Mouse (Mus musculus): ENCODE results near the gene Prickle1. TPM values are rescaled to one million over a fixed set of nuclear protein-coding genes. Genes with fewer than 3 reads are reported as not detected.

Prickle1 gene
- total RNA-seq, 2 experiments from 2014 or later, result 75.8 to 77.5 TPM

DNA sequence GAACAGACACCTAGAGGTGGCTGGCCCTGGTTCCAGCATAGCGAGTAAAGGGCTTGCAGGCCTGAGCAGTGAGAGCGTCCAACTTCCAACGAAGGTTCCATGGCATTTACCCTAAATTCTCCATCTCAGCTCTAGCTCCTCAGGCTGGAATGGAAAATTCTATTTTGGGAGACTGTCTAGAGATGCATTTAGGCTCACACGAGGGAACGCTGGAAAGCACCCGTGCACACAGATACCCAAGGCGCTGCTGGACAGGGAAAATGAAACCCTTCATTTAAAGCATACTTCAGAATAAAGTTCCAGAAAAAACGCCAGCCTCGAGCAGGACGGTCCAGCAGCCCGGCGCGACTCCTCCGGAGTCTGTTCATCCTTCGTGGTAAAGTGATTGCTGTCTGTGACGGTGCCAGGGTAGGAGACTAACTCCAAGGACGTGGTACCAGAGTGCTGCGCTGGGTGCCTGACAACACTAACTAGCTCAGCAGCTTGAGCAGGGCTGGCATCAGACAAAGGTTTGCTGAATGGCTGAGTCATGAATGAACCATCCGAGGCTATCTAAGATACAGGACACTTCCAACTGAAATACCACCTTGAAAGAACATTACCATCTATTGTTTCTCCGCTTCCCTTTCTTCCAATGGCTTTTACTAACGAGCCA, 57.0 kb downstream of the Prickle1 start:
- DNase-seq, result no peak

DNA sequence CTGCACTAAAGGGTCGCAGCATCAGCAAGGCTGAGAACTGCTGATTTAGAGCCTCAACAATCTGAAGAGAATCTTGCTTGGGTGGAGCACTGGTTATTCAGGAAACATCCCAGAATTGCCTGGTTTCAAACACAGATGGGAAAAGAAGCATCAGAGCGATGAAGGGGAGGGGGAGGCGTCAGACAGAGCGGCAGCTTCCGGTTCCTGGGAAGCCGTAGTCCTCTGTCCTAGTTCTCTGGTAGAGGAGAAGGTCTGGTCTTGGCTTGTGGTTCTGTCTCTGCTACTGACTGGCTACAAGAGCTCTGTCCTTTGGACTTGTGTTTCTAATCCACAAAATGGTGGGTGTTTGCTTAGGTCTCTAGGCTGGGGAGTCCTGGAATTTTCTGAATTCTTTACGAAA, 57.9 kb downstream of the Prickle1 start:
- no peak for DNase-seq

DNA sequence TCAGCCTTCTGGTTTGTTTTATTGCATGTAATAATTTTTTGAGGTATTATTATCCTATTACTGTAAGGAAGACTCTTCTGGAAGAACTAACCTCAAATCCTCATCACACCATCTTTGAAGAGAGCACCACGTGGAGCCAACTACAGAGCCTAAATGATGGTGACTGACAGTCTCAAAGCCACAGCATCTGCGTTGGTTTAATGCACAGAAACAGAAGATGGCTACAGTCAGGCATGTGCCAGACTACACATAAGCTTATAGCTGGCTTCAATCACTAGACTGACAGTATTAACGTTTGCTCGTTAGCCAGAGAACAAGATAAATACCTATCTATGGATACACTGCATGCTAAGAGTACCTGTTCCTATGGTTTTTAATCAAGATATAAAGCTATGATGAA, 59.5 kb downstream of the Prickle1 start:
- no peak for DNase-seq

DNA sequence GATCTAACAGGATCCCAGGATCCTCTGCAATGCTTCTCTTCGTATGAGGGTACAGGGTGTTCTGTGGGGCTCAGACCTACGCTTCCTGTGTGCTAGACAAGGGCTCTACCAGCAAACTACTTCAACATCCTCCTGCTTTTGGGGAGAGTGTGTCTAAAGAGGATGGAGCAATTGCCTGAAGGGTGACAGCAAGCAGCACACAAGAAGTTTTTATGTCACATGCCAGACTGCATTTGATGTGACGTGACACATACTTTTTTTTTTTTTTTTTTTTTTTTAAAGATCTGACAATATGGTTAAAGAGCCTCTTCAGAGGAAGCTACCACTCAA, 65.0 kb downstream of the Prickle1 start:
- DNase-seq, result no peak

DNA sequence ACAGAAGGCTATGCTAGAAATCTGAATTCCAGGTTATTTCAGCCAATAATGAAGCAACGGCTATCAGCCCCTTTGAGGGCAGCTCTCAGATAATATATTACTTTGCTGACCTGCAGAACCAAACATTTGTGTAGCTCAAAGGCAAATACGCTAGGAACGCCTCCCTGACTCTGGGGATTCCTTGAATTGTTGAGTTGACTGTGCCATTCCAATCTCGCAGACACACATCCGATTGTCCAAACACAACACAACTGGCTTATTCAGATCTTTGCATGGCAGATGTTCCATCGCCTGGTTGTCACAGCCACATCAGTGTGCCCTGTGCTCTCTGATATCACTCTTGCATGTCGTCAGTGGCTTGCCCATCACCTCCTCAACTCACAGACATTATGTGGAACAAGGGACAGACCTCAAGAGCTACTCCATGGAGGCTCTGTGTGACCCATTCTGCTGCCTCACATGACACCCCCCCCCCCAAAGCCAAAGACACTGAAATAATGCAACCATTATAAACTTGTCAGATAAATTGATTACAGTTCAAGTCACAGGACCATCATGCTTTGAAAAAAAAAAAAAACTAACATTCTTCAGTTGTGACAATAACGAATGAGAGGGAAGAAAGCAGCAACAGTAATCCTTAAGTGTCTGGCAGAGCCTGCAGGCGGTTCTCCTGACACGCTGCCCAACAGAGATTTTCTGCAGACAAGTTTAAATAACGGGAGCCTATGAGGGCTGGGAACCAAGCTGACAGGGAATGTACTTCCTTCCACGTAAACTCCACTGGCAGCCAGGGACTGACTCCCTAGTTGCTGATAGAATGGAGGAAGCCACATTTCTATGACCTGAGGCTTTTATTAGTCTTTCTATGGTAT, 65.6 kb downstream of the Prickle1 start:
- no peak for DNase-seq

DNA sequence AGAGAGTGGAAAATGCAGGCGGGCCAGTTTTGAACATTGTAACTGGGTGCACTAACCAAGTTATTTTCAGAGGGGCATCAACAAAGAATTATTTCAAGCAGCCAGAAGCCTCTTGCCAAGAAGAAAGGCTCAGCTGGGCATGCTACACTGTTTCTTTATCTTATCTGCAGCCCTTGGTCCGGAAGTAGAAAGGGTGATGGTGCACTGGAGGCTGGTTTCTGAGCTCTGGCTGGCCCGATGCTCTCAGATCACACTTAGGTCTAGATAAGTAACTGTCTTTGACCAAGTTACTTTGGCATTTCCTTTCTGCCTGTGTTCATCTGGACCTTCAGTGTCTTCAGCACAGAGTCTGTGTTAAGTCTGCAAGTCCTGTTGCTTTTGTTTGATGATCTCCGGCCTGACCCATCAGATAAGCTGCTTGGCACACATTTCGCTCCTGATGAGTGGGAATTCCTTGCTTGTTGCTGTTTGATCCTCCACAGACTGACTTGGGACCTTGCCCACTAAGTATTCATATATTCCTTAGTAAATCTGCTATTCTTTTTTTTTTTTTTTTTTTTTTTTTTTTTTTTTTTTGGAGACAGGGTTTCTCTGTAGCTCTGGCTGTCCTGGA, 70.3 kb downstream of the Prickle1 start:
- DNase-seq, result no peak

DNA sequence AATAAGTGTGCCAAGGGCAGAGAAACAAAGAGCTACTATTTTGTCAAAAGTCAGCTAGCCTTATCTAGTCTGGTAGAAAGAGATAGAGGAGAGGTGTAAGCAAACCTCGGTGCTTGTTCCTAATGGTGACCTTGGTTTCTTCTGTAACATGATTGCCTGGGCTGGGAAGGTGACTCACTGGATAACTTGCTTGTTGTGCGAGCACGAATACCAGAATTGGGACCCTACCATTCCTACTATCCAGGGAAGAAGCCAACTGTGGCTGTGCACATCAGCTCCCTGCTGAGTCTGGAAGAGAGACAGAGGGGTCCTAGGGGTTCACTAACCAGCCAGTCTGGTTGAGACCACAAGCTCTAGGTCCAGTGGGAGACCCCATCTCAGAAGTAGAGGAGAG, 73.9 kb downstream of the Prickle1 start:
- DNase-seq, result no peak

DNA sequence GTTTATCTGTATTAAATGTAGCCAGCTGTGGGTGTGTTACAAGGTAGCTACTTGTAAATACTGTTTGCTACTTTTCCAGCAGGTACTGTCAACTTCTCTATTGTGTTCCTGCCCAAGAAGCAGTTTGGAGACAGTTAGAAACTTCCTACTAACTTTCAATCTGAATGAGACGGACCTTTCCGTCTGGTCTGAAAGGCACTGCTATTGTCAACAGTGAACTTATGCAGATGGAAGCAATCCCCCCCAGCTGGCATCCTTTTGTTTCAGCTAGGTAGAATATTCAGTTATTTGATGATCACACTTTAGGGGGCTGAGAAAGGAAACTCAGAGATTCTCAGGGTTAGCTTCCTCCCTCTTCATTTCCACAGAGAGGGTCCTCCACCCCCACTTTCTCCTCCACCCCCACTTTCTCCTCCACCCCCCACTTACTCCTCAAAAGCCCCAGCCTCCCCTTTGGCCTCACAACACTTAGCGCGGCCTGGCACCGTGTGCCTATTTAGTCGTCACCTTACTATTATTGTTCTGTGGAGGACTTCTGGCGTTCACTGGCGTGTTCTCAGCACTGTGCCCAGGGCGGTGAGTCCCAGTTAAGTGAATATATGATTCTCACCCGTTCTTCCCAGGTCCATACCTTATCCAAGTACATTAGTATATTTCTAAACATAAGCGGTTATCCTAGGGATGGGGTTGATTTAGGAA, 74.5 kb downstream of the Prickle1 start:
- no peak for DNase-seq

DNA sequence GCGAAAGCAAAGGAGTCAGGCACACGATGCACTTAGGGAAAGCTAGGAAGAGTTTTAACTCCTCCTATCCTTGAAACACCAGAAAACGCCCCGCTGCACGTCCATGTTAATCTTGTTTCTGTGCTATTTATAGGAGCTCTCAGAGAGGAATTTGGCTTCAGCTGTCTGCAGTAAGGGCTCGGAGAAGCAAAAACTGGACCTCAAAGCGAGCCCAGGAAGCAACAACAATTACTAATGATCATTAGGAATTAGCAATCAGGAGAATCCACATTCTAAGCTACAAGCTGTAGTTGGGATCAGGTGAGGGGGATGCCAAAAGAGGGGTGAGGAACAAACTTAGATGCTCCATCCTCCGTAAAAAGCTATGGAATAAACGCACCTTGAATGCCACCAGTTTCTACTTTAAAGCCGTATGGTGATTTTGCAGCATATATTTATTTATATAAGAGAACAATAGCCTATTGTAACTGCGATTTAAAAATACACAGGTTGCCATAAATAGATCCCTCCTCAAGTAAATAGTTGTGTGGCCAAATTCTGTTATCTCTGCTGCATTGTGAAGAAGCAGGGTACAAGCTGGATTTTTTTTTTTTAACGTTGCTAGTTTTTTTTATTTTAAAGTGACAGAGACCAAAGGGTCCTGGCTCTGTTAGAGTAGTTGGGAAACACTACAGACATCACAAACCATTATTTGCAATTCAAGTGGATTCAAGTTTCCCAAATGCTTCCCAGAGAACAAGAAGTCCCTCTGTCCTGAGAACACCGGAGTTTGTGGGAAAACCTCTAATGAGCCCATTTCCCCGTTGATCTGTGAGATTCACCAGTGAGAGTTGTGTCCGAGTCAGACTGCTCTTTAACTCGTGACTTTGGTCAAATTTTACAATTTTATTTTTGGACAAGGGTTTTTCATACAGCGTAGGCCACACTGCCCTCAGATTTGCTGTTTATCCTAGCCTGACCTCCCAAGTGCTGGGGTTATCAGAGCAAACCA, 75.6 kb downstream of the Prickle1 start:
- no peak for DNase-seq

DNA sequence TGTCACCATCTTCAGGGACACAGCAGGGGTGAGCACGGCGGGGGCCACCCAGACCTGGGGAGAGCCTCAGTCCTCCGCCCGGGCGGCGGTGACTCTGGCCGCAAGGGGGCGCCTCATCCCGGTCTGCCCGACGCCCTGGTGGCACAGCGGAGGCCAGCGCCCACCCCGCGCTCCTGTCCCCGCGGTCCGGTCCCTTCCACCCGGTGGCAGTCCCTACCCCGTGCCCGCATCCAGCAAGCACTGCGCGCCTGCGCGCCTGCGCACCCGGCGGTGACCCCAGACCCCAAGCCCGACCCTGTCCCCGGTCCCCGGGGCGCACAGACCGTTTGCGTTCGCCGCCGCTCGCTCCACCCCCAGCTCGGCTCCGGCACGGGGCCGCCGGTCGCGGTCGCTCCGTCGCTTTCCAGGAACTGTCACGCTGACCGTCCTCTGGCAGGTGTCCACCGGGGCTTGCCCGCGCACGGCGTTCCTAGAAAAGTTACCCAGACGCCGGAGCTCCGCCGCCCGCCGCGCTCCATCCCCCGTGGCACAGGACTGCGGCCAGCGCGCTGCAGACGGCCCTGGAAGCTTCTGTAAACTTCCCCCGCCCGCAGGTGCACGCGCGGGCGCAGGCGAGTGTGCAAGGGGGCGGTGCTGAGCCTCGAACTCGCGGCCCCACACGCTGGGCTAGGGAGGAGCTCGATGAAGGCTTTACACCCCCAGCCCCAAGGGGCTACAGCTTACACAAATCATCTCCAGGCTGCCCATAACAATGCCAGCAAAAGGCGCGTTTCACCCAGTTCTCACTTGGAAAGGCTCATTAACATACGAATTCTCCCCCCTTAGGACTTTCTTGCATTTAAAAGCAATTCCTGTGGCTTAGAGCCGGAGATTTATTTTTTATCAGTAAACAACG, 76.5 kb downstream of the Prickle1 start:
- peak; percentile 73 to 76 for DNase-seq

DNA sequence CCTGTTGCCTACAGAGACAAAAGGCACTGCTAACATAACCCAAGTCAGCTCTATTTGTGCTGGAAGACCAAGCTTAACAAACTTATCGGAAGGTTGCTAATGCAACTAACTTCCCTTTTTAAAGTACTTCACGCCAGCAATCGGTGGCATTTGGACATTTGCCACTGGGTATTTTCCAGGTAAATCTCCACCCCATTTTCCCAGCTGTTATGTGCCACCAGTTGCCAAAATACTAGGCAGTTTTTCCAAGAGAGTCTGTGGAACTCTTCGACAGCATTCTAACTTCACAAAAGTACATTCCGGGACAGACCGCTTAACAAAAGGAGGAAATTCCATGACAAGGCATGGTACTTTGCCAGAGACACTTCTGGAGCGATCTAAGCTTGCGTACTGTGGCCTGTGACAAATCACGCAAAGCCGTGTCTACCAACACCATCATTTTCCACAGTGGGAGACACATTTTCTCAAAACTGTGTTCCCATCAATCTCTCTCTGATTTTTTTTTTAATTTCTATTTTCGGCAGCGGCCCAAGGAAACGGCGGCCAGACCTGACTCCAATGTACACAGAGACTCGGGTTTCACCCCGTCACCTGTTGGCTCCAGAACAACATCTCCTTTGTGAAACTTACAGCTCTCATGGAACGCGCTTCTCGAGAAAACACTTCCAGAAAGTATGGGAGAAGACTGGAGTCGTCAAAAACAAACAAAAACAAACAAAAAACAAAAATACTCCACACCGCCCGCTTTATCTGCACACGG, 77.4 kb downstream of the Prickle1 start:
- no peak for DNase-seq

DNA sequence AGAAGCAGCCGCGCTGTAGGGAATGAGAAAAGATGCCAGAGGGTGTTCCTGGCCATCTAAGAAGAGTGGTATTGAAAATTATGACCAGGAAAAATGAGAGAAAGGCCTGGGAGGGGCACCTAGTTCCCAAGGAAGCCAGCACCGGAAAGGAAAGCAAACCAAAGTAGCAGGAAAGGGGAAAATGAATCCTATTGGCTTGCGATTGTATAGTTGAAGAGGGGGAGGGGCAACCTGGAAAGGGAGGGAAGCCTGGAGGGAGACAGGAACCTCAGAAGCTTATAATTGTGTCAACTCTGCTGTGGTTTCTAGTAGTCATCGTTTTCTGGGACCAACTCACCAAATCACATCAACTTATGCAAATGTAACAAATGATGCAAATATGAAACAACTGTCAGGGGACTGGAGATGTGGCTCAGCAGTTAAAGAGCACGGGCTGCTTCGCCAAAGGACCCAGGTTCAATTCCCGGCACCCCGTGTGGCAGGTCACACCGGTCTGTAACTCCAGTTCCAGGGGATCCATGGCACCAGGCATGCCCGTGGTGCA, 78.6 kb downstream of the Prickle1 start:
- DNase-seq, result no peak

DNA sequence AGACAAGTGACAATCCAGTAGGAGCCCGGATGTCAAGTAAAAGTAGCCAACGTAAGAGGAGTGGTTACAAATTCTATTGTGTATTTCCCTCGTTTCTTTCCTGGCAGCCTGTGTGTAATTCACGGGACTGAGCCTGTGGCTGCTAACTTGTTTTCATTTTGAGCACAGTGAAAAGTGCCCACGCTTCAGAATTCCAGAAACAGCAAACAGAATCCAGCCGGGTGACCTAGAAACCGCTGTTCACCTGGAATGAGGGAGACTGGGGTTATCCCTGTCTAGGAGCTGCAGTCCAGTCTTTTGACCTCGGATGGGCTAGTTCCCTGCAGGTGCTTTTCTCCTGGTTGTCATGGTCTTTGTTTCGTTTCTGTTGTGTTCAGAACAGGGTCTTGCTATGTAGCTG, 80.4 kb downstream of the Prickle1 start:
- no peak for DNase-seq

DNA sequence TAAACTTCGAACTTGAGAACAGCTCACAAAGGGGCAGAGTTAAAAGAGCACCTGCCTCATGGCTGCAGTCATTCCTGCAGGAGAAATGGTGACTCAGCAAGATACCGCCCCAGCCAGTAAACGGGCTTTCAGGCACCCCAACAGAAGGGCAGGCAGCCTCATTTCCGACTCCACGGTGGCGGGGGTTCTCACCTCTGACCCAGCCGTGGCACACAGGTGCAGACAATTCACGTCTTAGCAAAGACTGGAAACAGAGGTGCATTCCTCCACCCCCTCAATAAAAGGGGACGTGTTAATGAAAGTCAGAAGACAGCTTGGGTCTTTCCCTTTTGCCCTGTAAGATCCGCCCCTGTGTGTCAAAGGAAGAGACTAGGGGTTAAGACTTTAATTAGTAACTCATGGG, 81.8 kb downstream of the Prickle1 start:
- no peak for DNase-seq

DNA sequence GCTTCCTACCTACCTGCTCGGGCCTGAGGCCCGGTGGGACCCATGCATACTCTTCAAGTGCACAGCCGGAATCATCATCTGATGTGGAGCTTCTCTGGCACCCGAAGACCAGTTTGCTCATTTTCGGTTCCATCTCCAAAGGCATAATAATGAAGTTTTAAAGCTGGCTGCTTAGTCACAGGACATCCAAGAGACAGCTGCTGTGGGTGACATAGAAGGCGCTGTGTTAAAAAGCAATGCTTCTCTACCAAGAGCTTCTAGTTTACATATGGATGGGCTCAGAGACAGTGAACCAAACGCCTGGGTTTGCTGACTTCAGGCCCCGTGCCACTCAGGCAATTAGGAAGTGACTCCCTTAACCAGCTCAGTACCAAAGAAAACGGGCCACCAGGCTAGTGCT, 83.3 kb downstream of the Prickle1 start:
- DNase-seq, result no peak

DNA sequence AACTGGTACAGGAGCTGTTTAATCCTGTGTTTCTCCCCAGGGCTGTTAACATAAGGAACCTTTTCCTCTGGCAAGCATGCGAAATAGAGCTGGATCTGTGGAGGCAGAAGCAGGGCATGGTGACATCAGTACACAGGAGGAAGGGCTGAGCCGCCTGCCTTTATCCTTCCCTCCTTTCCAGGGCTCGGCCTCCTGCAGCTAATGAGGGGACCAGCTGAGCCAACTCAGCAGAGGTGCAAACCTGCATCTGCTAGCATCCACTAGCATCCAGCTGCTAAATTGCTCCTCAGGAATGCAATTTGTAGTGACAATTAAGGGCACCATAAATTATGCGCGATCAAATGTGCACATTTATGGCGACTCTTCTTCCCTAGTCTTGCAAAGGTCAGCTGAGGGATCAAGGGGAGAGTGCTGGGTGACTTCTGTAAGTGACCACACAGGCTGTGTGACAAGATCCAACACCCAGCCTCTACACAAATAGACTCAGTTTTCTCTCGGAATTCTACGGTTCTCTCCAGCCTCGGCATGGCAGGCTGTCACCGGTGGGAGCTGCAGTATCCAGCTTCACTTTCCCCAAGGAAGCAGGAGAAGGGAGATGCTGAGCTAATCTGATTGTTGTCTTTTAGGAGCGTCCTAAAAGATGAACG, 84.9 kb downstream of the Prickle1 start:
- DNase-seq, result no peak

DNA sequence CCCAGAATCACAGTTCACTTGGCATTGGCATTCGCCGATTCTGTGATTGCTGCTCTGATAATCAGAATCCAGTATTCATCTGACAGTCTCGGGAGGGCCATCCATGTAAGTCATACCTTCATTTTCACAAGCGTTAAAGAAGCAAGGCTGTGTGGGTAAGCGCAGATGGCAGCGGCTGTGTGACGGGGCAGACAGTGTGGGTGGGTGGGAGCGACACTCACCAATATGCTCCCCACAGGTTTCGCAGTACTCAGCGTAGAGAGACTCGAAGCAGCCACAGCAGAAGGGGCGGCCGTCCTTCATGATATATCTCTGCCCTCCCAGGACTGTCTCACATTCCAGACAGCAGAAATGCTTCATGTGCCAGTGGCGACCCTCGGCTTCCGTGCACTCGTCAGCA, 90.9 kb downstream of the Prickle1 start:
- DNase-seq, result peak in 1 of 2 experiments; percentile 42

DNA sequence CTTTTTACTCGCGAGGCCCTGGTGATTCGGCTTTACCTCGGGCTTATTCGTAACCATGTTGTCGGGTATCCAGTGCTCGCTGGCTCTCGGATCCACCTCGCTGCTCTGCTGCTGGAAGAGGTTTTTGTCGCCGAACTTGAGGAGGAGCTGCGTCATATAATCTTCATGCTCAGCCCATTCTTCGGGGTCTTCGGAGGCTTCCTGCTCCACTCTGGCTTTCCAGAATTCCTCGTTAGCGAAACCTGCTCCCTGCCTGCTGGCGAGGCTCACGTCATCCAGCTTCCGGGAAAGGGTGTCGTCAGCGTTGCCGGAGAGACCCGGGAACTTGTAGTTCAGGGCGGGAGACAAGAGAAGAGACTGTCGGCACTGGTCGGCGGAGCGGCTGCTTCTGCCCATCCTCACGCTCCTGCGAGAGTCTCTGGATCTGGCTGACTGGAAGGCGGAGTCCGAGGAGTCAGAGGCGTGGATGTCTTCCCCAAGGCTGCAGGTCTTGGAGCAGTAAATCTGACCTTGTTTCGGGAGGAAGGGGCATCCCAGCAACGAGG, 92.4 kb downstream of the Prickle1 start:
- no peak for DNase-seq

DNA sequence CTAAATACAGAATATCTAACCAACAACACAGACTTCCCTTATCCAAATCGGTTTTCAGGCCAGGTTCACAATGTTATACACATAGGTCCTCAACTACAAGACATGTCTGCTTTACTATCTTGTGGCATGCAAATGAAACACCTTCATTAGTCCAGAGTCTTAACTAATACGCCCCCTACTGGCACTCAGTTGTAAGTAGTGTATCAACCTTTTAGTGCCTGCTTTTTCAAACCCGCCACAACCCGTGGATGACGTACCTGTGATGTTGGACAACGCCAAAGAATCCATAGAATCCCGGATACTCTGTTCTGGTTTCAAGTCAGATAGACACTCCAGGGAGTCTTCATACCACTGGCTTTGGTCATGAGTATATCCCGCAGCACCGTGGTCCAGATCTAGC, 93.0 kb downstream of the Prickle1 start:
- no peak for DNase-seq

All from layer of hippocampus, postnatal 36 days (tissue).